Mouse (Mus musculus): ENCODE data around the gene Olfr1145. TPM values are rescaled to one million over a fixed set of nuclear protein-coding genes. Genes with fewer than 3 reads are reported as not detected.

The Olfr1145 gene
- not detected in 2 replicates for polyA plus RNA-seq (2015; fragmentation: Nextera tagmentation; extraction: Ambion mirVana)

DNA sequence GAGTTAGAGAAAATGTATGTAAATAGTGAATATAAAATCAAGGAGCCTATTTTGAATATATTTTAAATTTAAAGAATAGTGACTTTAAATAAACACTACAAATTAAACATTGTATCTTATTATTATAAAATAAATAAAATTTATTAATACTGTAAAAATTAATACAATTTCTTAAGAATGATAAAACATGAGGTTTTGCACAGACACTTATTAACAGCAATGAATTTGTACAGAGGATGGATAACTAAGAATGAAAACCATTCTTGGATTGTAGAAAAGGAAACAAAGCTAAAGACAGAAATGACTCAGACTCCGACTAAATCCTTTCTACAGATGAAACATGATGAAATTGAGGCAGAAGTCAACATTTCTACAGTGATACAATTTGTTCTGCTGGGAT, at the start of gene Olfr1145:
Olfr1145 (plus strand) TSS at position 301 of the 400 bp plus-strand sequence.
- Histone ChIP-seq H3K27ac (ENCODE audit: low read length) (no peak within 1 kb of the TSS), H3K27me3 (ENCODE audit: control insufficient read depth, insufficient read depth, low read length) (no peaks in the 10 kb centered on the region), H3K9me3 (replicated peaks; ENCODE audit: control insufficient read depth, low read length) (no peaks in the 10 kb centered on the region), H3K36me3 (ENCODE audit: control insufficient read depth, insufficient read depth) (no peaks in the 10 kb centered on the region), H3K4me2 (ENCODE audit: low read depth, low read length) (no peak within 1 kb of the TSS), H3K4me1 (ENCODE audit: control insufficient read depth, insufficient read depth, low read length) (no peaks in the 10 kb centered on the region), H3K9ac (ENCODE audit: low read length) (no peak within 1 kb of the TSS), H3K4me3 (ENCODE audit: low read length) (no peak within 1 kb of the TSS)
- no peak for ATAC-seq (replicated peaks; ENCODE audit: extremely low read depth, insufficient read depth, low FRiP score)
- 63% methylated on average over 1 of the region's 1 CpGs for WGBS

DNA sequence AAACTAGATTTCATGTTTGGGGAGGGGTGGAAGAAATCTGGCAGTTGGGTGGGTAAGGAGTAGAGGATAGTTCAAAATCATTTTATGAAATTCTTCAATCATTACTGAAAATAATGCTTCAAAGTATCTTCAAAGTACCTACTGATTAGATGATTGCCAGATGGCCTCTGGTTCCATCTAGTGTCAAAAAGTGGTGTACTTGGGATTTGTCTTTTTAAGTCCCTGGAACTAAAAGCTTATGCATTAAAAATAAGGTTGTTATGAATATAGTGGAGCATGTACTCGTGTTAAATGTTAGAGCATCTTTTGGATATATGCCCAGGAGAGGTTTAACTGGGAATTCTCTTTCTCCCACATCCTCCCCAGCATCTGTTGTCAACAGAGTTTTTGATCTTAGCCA, 33.5 kb upstream of the Olfr1145 start:
- Histone ChIP-seq H3K4me3 (ENCODE audit: low read length) (no peak overlapping the region), H3K36me3 (ENCODE audit: control insufficient read depth, insufficient read depth) (no peaks in the 10 kb centered on the region), H3K9ac (ENCODE audit: low read length) (no peak overlapping the region), H3K27ac (ENCODE audit: low read length) (no peak overlapping the region), H3K4me2 (ENCODE audit: low read depth, low read length) (no peak overlapping the region), H3K9me3 (replicated peaks; ENCODE audit: control insufficient read depth, low read length) (no peaks in the 10 kb centered on the region), H3K27me3 (ENCODE audit: control insufficient read depth, insufficient read depth, low read length) (no peaks in the 10 kb centered on the region), H3K4me1 (ENCODE audit: control insufficient read depth, insufficient read depth, low read length) (no peaks in the 10 kb centered on the region)
- ATAC-seq (replicated peaks; ENCODE audit: extremely low read depth, insufficient read depth, low FRiP score) = no peak
- 44% methylated on average over 1 of the region's 1 CpGs for WGBS

DNA sequence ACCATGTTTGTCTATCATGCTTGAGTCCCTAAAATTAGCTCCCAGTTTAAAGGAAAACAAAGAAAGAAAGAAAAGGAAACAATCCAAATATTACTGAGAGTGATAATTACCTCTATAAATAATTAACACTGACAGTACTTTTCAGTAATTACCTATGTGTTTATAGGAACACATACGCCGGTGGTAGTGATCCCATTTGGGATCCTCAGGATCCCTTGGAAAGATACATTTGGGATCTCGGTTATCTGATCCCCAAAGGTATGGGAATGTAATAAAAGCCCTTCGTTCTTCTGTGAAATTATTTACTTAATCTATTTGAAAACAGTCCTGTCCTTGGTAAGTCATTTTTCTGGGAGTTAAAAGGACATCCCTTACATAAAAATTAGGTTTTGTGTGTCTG, 30.4 kb upstream of the Olfr1145 start, which contains the start of gene Olfr152:
Olfr152 (plus strand) TSS at position 301 of the 400 bp plus-strand sequence.
- Histone ChIP-seq H3K36me3 (ENCODE audit: control insufficient read depth, insufficient read depth) (no peaks in the 10 kb centered on the region), H3K9ac (ENCODE audit: low read length) (no peak within 1 kb of the TSS), H3K4me1 (ENCODE audit: control insufficient read depth, insufficient read depth, low read length) (no peaks in the 10 kb centered on the region), H3K27ac (ENCODE audit: low read length) (no peak within 1 kb of the TSS), H3K4me2 (ENCODE audit: low read depth, low read length) (no peak within 1 kb of the TSS), H3K27me3 (ENCODE audit: control insufficient read depth, insufficient read depth, low read length) (no peaks in the 10 kb centered on the region), H3K9me3 (replicated peaks; ENCODE audit: control insufficient read depth, low read length) (no peaks in the 10 kb centered on the region; the same call in 1 of the 2 replicates), H3K4me3 (ENCODE audit: low read length) (no peak within 1 kb of the TSS)
- ATAC-seq (replicated peaks; ENCODE audit: extremely low read depth, insufficient read depth, low FRiP score) = no peak
- 73% methylated on average over 4 of the region's 4 CpGs for WGBS

DNA sequence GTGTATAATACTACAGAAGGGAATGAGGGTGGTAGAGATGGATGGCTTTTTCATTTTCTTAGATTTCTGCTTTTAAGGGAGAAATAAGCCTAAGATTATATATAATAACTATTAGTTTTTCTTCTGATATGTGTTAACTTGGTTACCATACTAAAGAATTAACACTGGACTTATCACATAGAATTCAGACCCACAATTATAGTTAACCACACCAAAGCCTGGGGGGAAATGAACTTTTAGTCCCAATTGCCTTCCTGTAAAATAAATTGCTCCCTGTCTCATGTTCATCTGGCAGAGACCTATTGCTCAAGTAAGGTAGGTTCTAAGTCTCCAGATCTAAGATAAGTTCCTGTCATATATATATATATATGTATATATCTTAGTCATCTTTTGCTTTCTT, 9.3 kb upstream of the Olfr1145 start, which contains the start of gene Olfr1143:
Olfr1143 (plus strand) TSS at position 301 of the 400 bp plus-strand sequence.
- no peaks in the 10 kb centered on the region for H3K27me3 ChIP-seq (ENCODE audit: control insufficient read depth, insufficient read depth, low read length)
- no peak within 1 kb of the TSS for H3K4me3 ChIP-seq (ENCODE audit: low read length)
- no peak within 1 kb of the TSS for H3K4me2 ChIP-seq (ENCODE audit: low read depth, low read length)
- H3K36me3 ChIP-seq (ENCODE audit: control insufficient read depth, insufficient read depth) = no peaks in the 10 kb centered on the region
- no peak for ATAC-seq (replicated peaks; ENCODE audit: extremely low read depth, insufficient read depth, low FRiP score)
- H3K4me1 ChIP-seq (ENCODE audit: control insufficient read depth, insufficient read depth, low read length) = no peaks in the 10 kb centered on the region
- H3K9ac ChIP-seq (ENCODE audit: low read length) = no peak within 1 kb of the TSS
- no peaks in the 10 kb centered on the region for H3K9me3 ChIP-seq (replicated peaks; ENCODE audit: control insufficient read depth, low read length)
- H3K27ac ChIP-seq (ENCODE audit: low read length) = no peak within 1 kb of the TSS

DNA sequence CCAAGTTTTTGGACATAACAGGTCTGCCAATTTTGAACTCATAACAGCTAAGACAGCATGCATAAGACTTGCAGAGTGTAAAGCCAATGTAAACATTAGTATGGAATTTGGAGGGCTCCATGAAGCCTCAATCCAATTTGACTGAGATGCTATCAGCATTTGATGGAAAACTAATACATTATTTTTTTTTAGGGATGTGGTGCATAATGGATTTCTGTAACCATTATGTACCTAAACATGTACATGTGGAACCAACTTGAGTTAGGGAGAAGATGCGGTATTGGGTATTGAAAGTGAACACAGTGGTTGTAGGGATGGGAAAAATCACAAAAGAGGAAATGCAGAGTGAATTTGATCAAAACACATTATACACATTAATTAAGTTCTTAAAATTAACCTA, 20.6 kb downstream of the Olfr1145 start, which contains the start of gene Olfr1148:
Olfr1148 (plus strand) TSS at position 301 of the 400 bp plus-strand sequence.
- Histone ChIP-seq H3K27ac (ENCODE audit: low read length) (no peak within 1 kb of the TSS), H3K9me3 (replicated peaks; ENCODE audit: control insufficient read depth, low read length) (no peaks in the 10 kb centered on the region), H3K36me3 (ENCODE audit: control insufficient read depth, insufficient read depth) (no peaks in the 10 kb centered on the region), H3K9ac (ENCODE audit: low read length) (no peak within 1 kb of the TSS), H3K4me2 (ENCODE audit: low read depth, low read length) (no peak within 1 kb of the TSS), H3K27me3 (ENCODE audit: control insufficient read depth, insufficient read depth, low read length) (no peaks in the 10 kb centered on the region), H3K4me3 (ENCODE audit: low read length) (no peak within 1 kb of the TSS), H3K4me1 (ENCODE audit: control insufficient read depth, insufficient read depth, low read length) (no peaks in the 10 kb centered on the region)
- ATAC-seq (replicated peaks; ENCODE audit: extremely low read depth, insufficient read depth, low FRiP score) = no peak
- 90% methylated on average over 1 of the region's 1 CpGs for WGBS

DNA sequence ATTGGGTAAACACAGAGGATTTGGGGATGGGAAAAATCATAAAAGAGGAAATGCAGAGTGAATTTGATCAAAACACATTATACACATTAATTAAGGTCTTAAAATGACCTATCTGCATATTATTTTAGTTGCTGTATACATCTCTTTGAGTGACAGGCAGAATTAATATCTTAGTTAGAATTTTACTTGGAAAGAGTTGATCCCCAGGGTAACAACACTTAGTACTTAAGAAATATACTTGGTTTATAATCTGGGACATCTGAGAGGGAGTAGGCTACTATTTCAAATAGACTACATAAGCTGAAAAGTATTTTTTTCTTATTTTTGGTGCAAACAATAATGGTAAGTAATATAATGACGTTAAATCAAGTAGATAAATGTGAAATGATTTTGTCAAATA, 34.1 kb downstream of the Olfr1145 start, which contains the start of gene Olfr1150-ps1:
Olfr1150-ps1 (plus strand) TSS at position 301 of the 400 bp plus-strand sequence.
- no peak within 1 kb of the TSS for H3K4me3 ChIP-seq (ENCODE audit: low read length)
- no peak within 1 kb of the TSS for H3K27ac ChIP-seq (ENCODE audit: low read length)
- H3K36me3 ChIP-seq (ENCODE audit: control insufficient read depth, insufficient read depth) = no peaks in the 10 kb centered on the region
- 59% methylated on average over 1 of the region's 1 CpGs for WGBS
- H3K9me3 ChIP-seq (replicated peaks; ENCODE audit: control insufficient read depth, low read length) = no peaks in the 10 kb centered on the region
- no peak for ATAC-seq (replicated peaks; ENCODE audit: extremely low read depth, insufficient read depth, low FRiP score)
- H3K4me1 ChIP-seq (ENCODE audit: control insufficient read depth, insufficient read depth, low read length) = no peaks in the 10 kb centered on the region
- no peak within 1 kb of the TSS for H3K4me2 ChIP-seq (ENCODE audit: low read depth, low read length)
- H3K27me3 ChIP-seq (ENCODE audit: control insufficient read depth, insufficient read depth, low read length) = no peaks in the 10 kb centered on the region
- H3K9ac ChIP-seq (ENCODE audit: low read length) = no peak within 1 kb of the TSS

DNA sequence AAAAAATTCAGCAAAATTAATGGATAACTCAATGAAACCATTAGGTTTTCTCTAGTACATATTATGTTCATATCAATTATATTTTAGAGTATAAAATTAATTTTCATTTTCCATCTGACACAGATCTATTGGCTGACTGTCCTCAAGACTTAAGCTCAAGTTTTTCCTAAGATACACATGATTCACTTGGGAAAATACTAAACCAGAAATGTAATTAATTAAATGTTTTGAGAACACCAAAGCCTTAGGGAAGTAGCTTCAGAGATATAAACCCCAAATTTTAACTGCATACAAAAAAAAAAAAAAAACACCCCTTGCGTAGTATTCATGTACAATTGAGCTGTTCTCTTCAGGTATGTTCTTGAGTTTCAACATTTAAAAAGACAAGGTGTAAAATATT, 45.9 kb downstream of the Olfr1145 start, which contains the start of gene Olfr1151:
Olfr1151 (plus strand) TSS at position 301 of the 400 bp plus-strand sequence.
- H3K9ac ChIP-seq (ENCODE audit: low read length) = no peak within 1 kb of the TSS
- no peak within 1 kb of the TSS for H3K4me2 ChIP-seq (ENCODE audit: low read depth, low read length)
- H3K36me3 ChIP-seq (ENCODE audit: control insufficient read depth, insufficient read depth) = no peaks in the 10 kb centered on the region
- H3K4me3 ChIP-seq (ENCODE audit: low read length) = no peak within 1 kb of the TSS
- no peaks in the 10 kb centered on the region for H3K27me3 ChIP-seq (ENCODE audit: control insufficient read depth, insufficient read depth, low read length)
- no peak within 1 kb of the TSS for H3K27ac ChIP-seq (ENCODE audit: low read length)
- ATAC-seq (replicated peaks; ENCODE audit: extremely low read depth, insufficient read depth, low FRiP score) = no peak
- WGBS = 73% methylated on average over 1 of the region's 1 CpGs
- no peaks in the 10 kb centered on the region for H3K9me3 ChIP-seq (replicated peaks; ENCODE audit: control insufficient read depth, low read length)
- no peaks in the 10 kb centered on the region for H3K4me1 ChIP-seq (ENCODE audit: control insufficient read depth, insufficient read depth, low read length)

Other genes starting within 250 kb of the Olfr1145 start
- gene Olfr1129, start 235.9 kb upstream of the Olfr1145 start, polyA plus RNA-seq (2015; fragmentation: Nextera tagmentation; extraction: Ambion mirVana) = not detected in 2 replicates
- not detected in 2 replicates for gene Olfr1130, start 203.6 kb upstream of the Olfr1145 start, polyA plus RNA-seq (2015; fragmentation: Nextera tagmentation; extraction: Ambion mirVana)
- gene Olfr1131, start 182.7 kb upstream of the Olfr1145 start, polyA plus RNA-seq (2015; fragmentation: Nextera tagmentation; extraction: Ambion mirVana) = not detected in 2 replicates
- not detected in 2 replicates for gene Olfr1132, start 172.3 kb upstream of the Olfr1145 start, polyA plus RNA-seq (2015; fragmentation: Nextera tagmentation; extraction: Ambion mirVana)
- not detected in 2 replicates for gene Olfr1133, start 162.4 kb upstream of the Olfr1145 start, polyA plus RNA-seq (2015; fragmentation: Nextera tagmentation; extraction: Ambion mirVana)
- gene Olfr1134, start 151.4 kb upstream of the Olfr1145 start, polyA plus RNA-seq (2015; fragmentation: Nextera tagmentation; extraction: Ambion mirVana) = not detected in 2 replicates
- gene Olfr1135, start 136.2 kb upstream of the Olfr1145 start, polyA plus RNA-seq (2015; fragmentation: Nextera tagmentation; extraction: Ambion mirVana) = not detected in 2 replicates
- gene Olfr1136, start 115.9 kb upstream of the Olfr1145 start, polyA plus RNA-seq (2015; fragmentation: Nextera tagmentation; extraction: Ambion mirVana) = not detected in 2 replicates
- gene Olfr1137, start 96.6 kb upstream of the Olfr1145 start, polyA plus RNA-seq (2015; fragmentation: Nextera tagmentation; extraction: Ambion mirVana) = not detected in 2 replicates
- not detected in 2 replicates for gene Olfr1138, start 69.8 kb upstream of the Olfr1145 start, polyA plus RNA-seq (2015; fragmentation: Nextera tagmentation; extraction: Ambion mirVana)
- gene Olfr1140, start 66.1 kb upstream of the Olfr1145 start, polyA plus RNA-seq (2015; fragmentation: Nextera tagmentation; extraction: Ambion mirVana) = not detected in 2 replicates
- not detected in 2 replicates for gene Olfr1141, start 55.8 kb upstream of the Olfr1145 start, polyA plus RNA-seq (2015; fragmentation: Nextera tagmentation; extraction: Ambion mirVana)
- gene Olfr152, start 30.3 kb upstream of the Olfr1145 start, polyA plus RNA-seq (2015; fragmentation: Nextera tagmentation; extraction: Ambion mirVana) = not detected in 2 replicates
- not detected in 2 replicates for gene Olfr1143, start 9.2 kb upstream of the Olfr1145 start, polyA plus RNA-seq (2015; fragmentation: Nextera tagmentation; extraction: Ambion mirVana)
- not detected in 2 replicates for gene Olfr1148, start 20.7 kb downstream of the Olfr1145 start, polyA plus RNA-seq (2015; fragmentation: Nextera tagmentation; extraction: Ambion mirVana)
- gene Olfr1150-ps1, start 34.2 kb downstream of the Olfr1145 start, polyA plus RNA-seq (2015; fragmentation: Nextera tagmentation; extraction: Ambion mirVana) = not detected in 2 replicates
- gene Olfr1151, start 46.0 kb downstream of the Olfr1145 start, polyA plus RNA-seq (2015; fragmentation: Nextera tagmentation; extraction: Ambion mirVana) = not detected in 2 replicates
- not detected in 2 replicates for gene Olfr1152, start 56.7 kb downstream of the Olfr1145 start, polyA plus RNA-seq (2015; fragmentation: Nextera tagmentation; extraction: Ambion mirVana)
- gene Olfr1153, start 85.1 kb downstream of the Olfr1145 start, polyA plus RNA-seq (2015; fragmentation: Nextera tagmentation; extraction: Ambion mirVana) = not detected in 2 replicates
- gene Olfr1154, start 95.3 kb downstream of the Olfr1145 start, polyA plus RNA-seq (2015; fragmentation: Nextera tagmentation; extraction: Ambion mirVana) = not detected in 2 replicates
- gene Olfr1155, start 135.3 kb downstream of the Olfr1145 start, polyA plus RNA-seq (2015; fragmentation: Nextera tagmentation; extraction: Ambion mirVana) = not detected in 2 replicates
- gene Olfr1156, start 143.3 kb downstream of the Olfr1145 start, polyA plus RNA-seq (2015; fragmentation: Nextera tagmentation; extraction: Ambion mirVana) = not detected in 2 replicates
- not detected in 2 replicates for gene Olfr1157, start 158.5 kb downstream of the Olfr1145 start, polyA plus RNA-seq (2015; fragmentation: Nextera tagmentation; extraction: Ambion mirVana)
- not detected in 2 replicates for gene Olfr74, start 164.8 kb downstream of the Olfr1145 start, polyA plus RNA-seq (2015; fragmentation: Nextera tagmentation; extraction: Ambion mirVana)
- gene Olfr1158, start 180.3 kb downstream of the Olfr1145 start, polyA plus RNA-seq (2015; fragmentation: Nextera tagmentation; extraction: Ambion mirVana) = not detected in 2 replicates
- gene Olfr1160, start 198.4 kb downstream of the Olfr1145 start, polyA plus RNA-seq (2015; fragmentation: Nextera tagmentation; extraction: Ambion mirVana) = not detected in 2 replicates
- not detected in 2 replicates for gene Olfr1161, start 213.0 kb downstream of the Olfr1145 start, polyA plus RNA-seq (2015; fragmentation: Nextera tagmentation; extraction: Ambion mirVana)
- gene Olfr73, start 227.9 kb downstream of the Olfr1145 start, polyA plus RNA-seq (2015; fragmentation: Nextera tagmentation; extraction: Ambion mirVana) = not detected in 2 replicates
- not detected in 2 replicates for gene Olfr1162, start 241.3 kb downstream of the Olfr1145 start, polyA plus RNA-seq (2015; fragmentation: Nextera tagmentation; extraction: Ambion mirVana)